Mouse (Mus musculus) urinary bladder, adult 18-20 months (tissue): ENCODE measurements at regions not wholly inside any gene's neighbourhood (a gene's known extent, or its start where the extent isn't known, plus 50 kb on each side); places are given as distances from the start of the nearest gene placed in this dataset.

Source experiments
- DNase-seq, 2 experiments: peaks; one replicate each; pipeline ENCODE4 v3.0.0; 2022; ENCODE audit warnings: low spot score in 2 of 2, mixed read lengths in 2 of 2

DNA sequence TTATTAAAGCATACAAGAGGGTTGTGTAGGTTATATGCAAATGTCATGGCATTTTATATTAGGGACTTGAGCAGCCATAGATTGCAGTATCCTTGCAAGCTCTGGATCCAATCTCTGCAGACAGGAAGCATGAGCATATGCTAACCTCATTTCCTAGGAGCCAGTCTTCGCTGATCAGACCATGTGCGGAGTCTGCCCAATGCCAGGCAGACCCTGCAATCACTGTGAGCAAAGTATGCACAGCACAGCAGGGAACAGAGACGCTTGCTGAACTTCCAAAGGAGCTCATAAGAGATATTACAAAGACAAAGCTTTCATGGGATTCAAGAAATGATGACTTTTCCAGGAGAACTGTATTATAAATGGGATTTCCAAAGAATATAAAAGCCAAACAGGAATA, 65.2 kb upstream of the Fbxl4 start:
- no peak for DNase-seq

DNA sequence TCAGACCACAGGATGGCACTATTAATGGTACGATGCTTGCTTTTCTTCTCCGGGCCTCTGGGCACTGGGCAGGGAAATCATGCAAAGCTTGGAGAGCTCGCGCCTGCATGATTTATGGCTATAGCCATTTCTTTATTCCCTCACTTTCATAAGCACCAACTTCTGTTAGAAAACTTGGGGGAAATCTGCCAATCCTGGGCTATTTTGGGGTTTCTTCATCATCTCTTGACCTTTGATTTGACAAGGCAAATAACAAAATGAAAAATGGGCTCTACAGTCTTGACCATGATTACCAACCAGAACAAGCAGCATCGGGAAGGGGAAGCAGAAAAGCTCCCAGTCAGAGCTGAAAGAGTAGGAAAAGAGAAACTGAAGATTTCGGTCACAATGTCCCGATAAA, 57.1 kb upstream of the Fbxl4 start:
- DNase-seq = no peak

DNA sequence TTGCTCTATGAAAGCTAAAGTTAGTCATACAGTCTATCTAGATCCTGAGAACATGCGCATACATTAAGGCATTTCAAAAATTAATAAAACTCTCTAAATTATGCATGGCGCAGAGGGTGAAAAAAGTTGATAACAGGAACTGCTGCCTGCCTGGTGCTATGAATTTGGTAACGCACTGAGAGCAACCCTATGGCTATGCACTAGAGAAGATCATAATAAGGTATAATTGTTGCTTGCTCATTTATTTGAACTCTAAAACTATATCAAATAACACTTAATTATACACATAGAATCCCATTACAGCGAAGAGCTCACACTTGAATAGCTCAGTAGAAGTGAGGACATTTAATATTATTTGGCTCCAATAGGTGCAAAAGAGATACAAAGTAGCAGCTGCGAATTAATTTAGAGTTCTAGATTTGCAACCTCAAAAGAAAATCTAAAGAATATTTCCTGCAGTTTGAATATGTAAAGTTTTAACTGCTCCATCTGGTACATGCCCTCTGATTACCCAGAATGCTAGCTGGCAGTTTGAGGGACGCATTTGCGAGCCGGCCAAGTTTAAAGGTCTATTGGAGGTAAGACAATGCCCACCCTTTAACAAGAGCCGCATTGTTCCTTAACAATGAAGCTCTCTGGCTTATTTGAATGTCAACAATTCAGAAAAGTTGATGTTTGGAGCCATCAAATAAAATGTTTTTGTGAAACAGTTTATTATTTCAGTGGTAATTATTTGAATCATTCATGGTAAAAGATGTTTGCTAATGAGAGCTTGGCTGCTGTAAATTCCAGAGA, 56.0 kb upstream of the Fbxl4 start:
- DNase-seq = no peak

DNA sequence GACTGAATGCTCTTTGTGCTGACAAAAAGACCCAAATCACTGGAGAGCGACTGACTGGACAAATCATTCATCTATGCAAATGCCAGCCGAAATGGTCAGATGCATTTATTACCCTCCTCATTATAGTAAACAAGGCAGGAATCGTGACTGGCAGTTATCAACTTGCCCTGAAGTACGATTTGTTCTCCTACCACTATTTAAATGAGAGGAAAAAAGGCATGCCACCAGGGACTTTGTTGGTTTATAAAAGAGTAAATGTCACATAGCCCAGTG, 55.5 kb upstream of the Fbxl4 start:
- no peak for DNase-seq

DNA sequence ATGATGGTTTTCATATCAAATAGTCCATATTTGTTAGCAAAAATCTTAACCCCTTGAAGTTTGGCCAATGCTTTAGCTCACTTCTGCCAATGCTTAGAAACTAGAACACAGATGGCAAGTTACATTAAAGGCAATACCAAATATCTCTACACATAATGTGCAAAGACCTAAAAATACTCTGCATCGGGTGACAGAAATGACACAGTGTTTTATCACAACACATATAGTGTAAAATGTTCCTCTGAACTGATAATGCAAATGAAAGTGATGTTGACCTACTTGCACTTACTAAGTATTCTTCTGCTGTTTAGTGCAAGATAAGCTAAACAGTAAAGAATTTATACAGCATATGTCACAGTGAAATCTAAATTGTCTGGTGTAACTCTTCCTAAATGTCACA, 55.1 kb upstream of the Fbxl4 start:
- no peak for DNase-seq
